Mouse (Mus musculus) c-Kit-positive CD71-positive TER-119-positive erythroid progenitor cells, embryonic 14.5 days (primary cell): ENCODE results near the gene Mapk8ip2.

Experiments used
- DNase-seq: peaks from one replicate; pipeline ENCODE4 v3.0.0-alpha.2; 2013; ENCODE audit warnings: low spot score

Gene Mapk8ip2

GRCm38 (mm10) chr15:89480584-89480983 lies 26.9 kb downstream of the Mapk8ip2 start:
- DNase-seq: no peak

DNA sequence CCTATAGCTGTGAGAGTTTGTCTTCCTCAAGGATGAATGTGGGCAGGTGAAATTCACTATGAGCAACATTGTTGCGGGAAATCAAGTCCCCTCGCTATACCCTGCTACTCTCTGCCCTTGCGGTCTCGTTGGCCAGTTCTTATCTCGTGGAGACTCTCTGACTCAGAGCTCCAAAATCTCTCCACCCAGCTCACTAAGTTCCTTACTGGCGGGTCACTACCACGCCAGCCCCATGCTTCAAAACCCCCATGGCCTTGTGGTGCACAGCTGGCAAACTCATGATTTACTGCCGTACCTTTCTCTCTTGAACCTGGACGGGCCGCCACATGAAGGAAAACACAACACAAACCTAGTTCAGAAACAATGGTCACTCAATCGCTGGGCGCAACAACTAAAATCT lies 34.5 kb downstream of the Mapk8ip2 start:
- no peak for DNase-seq

- DNase-seq: no peak
Measured at GRCm38 (mm10) chr15:89488611-89489117, 35.0 kb downstream of the Mapk8ip2 start.

GRCm38 (mm10) chr15:89494970-89495369 lies 41.3 kb downstream of the Mapk8ip2 start:
- DNase-seq: no peak

DNA sequence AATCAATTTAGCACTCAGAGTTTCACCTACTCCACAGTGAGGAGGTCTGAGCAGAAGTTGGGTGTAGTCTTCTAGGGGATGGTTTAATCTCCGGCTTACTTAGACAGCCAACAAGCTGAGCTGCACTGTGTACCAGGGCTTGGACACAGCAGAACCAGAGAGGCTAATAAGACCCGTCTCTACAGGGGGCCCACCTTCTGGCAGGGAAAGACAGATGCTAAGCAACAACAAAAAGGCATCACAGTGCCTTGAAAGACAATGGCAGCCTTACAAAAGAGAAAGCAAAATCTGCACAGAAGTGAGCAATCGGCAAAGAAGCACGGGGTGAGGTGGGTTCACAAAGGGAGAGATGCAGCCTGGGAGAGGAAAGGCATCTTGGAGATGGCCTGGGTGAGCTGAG lies 42.4 kb downstream of the Mapk8ip2 start:
- no peak for DNase-seq

- no peak for DNase-seq
Measured at GRCm38 (mm10) chr15:89496841-89497240, 43.1 kb downstream of the Mapk8ip2 start.

GRCm38 (mm10) chr15:89497391-89498048 lies 43.8 kb downstream of the Mapk8ip2 start:
- DNase-seq: no peak

DNA sequence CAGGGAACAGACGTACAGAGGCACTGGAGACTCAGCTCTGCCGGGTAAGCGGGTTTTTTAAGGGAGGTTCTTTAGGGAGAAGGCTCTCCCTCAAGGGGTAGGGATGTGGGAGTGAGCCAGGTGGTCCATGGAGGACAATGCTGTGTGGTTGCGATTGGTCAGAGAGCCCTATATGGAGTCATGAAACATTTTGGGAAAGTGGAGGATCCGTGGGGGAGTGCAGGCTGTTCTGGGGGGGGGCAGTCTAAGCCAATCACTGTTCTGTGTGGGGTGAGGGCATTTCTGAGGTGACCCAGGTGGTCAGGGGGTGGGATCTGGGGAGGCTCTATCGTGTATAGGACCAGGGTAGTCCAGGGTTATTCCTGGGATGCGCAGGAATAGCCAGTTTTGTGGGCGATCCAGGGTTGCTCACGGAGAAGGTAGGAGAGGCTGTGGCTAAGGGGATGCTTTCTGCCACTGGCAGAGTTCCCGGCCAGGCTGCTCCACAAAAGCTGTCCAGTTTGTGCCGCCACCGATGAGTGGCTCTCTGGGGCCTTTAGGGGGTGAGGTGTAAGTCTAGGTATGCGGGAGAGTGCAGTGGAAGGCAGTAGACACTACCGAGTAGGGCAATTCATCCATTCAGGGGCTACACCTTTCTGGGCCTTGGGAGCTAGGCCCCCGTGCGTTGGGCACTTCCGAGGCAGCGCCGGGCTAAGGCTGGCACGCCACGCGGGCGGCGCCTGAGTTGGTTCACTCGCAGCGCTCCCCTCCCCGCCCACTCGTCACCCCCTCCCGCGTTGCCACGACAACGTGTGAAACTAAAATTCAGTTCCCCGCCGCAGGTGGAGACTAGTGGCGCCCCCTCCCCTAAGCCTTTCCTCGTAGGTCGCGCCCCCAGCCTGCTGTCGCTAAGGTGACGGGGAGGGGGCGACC lies 44.6 kb downstream of the Mapk8ip2 start:
- DNase-seq: no peak

DNA sequence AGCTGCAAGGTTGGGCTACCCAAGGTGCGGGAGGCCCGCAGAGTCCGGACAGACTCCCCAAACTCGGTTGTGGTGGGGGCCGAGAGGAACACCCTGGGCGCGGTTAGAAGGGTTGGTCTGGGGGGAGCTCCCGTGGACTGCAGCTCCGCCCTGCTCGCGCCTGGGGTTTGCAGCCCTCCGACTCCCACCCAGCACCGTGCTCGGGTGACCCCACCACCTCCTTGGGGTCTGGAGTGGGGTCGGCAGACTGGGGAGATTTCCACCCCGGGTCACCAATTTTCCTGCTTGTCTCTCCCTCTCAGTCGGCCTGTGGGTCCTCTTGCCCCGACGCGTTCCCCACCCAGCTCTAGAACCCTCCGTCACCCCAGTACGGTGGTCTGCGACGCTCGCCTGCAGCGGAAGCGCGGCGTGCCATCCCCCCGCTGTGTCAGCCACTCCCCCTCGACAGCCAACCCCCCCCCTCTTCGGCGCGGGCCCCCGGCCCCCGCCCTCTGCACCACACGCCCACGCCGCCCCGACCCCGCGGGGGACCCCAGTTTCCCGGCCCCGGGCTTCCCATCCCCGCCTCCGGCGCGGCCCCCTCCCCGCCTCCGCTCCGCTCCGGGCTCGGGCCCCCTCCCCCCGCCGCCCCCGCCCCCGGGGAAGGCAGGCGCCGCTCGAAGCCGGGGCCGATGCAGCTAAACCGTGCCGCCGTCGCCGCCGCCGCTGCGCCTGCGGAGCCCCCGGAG lies 45.4 kb downstream of the Mapk8ip2 start, which contains the start of gene Shank3:
Shank3 (plus strand) TSS at position 663 of the 728 bp plus-strand sequence.
- DNase-seq: no peak

GRCm38 (mm10) chr15:89499784-89500220 lies 46.1 kb downstream of the Mapk8ip2 start:
- no peak for DNase-seq

DNA sequence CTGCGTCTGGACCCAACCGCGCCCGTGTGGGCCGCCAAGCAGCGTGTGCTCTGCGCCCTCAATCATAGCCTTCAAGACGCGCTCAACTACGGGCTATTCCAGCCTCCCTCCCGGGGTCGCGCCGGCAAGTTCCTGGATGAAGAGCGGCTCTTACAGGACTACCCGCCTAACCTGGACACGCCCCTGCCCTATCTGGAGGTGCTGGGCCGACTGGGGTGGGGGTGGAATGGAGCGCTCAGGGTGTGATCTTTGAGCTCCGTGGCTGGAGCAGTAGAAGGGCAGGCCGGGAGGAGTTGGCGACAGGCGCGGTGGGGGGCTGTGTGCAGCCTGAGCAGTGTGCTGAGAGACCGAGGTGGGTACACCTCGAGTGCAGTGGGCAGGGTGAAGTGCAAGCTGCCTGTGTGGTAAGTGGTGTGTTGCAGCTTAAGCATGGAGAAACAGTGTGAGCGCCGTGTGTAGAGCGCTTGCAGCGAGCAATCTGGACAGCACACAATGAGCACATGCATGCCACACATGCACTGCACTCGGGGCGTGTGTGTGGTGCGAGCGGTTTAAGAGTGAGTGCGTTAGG lies 46.6 kb downstream of the Mapk8ip2 start:
- DNase-seq: no peak

- DNase-seq: no peak
Measured at GRCm38 (mm10) chr15:89501321-89501720, 47.6 kb downstream of the Mapk8ip2 start.

GRCm38 (mm10) chr15:89504838-89505237 lies 51.1 kb downstream of the Mapk8ip2 start:
- DNase-seq: no peak

DNA sequence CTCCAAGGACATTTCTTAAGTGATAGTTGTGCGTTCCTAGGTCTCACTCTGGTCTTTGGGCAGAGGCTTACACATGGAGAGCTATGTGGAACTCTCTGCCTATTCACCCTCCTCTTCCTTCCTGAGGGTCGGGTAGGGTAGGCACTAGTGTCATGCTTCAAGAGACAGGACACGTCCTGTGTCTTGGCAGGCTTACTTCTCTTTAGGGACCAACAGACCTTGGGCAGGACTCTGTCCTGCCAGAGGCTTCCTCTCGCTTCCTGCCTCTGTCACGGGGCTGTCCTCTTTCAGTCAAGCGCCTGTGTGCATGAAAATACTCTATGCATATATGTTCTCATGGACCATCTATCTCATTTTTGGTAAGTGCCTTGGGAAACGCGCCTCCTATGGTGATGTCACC lies 54.0 kb downstream of the Mapk8ip2 start:
- DNase-seq: no peak

DNA sequence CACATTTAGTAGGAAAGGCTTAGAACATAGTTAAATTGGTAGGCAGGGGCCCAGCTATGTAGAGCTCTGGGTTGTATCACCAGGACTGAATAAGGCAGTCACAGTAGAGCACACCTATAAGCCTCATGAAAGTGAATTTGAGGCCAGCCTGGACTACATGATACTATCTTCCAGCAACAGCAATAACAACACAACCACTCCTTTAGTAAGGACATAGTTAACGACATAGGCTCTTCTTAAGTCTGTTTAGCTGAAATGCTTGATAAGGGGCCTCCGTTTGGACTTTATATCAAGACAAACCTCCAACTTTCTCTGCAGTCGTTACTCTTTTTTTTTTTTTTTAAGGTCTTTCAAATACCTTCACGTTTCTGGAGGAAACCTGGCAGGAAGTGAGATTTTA lies 59.0 kb downstream of the Mapk8ip2 start:
- DNase-seq: no peak
